Mouse (Mus musculus): ENCODE measurements around the gene Fiz1. TPM values are rescaled to one million over a fixed set of nuclear protein-coding genes. Genes with fewer than 3 reads are reported as not detected.

Fiz1 gene
- polyA plus RNA-seq (2012; rRNA removed), result 13.2 and 13.7 TPM in 2 replicates

DNA sequence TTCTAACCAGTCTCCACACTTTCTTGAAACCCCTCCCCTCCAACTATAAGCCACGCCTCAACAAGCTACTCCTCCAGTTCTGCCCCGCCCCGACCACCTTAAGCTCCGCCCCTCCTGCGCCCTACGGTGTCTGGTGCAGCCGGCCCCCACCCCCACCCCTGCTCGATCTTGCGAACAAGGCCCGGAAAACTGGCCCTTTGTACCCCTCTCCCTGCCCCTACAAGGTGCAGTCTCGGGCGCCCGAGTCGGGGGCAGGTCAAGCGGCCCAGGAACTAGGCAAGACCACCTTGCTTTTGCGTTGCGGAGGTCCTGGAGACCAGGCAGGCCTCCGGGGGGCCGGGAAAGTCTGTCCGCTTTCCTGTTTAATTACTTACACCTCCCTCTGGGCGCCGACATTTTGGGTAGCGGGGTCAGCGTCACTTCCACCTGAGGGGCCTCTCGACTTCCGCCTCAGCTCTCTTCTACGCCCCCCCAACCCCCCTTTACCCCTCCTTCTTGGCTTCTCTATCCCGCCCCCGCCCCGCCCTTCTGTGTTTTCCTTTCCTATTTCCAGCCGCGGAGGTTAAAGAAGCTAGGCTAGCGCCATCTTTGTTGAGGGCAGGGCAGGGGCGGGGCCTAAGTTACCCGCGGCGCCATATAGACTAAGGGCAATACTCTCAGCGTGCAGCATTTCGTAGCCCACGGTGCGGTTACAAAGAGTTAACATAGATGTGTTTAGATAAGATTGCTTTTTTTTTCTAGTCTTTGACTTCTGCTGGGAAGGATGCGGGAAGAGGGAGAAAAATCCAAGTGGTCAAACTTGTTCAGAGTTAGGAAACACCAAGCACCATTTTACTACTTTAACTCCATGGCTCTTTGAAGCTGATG lies at the start of gene Fiz1, which contains the start of gene Zfp524:
Gene Fiz1, minus strand, starts transcription at position 447 of the 867 bp plus-strand sequence.
Gene Zfp524, plus strand, starts transcription at position 165 of the 867 bp plus-strand sequence.

DNA sequence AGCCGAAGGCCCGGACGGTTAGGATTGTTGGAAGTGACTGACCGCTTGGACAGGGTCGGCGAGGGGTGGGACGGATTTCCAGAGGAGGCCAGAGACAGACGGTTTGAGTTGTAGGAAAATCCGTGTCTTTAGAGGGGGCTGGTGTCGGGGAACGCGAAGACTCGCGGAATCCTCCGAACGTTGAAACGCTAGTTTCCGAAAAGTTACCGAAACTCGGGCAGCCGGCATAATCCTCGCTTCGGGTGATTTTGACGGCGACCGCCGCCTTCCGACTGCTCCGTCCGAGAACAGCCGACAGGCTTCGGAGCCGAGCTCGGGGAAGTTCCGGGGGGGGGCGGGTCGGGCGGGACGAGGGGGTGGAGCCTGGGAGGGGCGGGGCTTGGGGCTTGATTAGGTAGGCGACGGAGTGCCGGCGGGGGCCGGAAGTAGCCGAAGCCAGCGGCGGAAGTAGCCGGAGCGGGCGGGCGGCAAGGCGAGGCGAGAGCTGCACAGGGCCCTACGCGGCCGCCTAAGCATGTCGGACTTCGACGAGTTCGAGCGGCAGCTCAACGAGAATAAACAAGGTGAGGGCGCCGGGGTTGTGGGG lies 47.4 kb upstream of the Fiz1 start, which contains the start of gene U2af2:
Gene U2af2, plus strand, starts transcription at position 370 of the 586 bp plus-strand sequence.

DNA sequence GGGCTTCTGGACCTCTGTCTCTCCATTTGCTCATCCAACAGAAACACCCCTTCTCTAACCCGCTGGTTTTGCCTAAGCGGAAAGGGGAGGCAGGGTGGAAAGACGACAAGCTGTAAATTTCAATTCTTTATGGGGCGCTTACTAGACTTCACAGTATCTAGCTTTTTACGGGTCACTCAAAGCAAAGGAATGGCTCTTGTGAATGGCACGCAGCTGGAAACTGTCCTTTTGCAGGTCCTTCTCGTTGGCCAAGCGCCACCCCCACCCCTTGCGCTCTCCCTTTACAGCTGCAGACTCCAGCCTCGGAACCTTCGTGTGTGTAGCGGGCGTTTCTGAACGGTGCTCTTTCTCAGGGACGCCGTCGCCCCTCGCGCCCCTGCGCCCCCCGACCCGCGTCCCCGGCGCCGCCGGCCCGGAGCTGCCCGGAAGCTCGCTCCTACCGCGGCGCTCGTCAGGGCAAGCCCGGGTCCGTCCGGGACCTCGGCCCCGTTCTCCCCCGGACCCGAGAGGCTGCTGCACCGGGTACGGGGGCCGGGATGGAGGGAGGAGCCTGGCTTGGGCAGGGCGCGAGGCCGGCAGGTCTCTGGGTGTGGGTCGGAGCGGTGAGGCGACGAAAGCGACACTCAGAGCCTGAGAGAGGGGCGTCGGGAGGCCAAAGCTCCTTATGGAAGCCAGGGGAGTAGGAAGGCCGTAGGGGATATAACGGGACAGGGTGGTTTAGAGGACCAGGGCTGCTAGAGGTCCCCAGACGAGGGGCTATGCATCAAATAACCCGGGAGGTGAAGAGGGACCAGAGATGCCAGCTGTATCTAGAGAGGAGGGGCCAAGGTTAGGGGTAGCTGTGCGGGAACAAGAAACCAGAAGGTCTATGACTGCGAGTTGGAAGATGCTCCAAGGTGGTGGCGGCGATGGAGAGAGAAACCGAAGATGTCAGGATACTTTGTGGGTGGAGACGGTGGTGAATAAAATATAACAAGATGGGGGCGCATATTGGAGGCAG lies 37.0 kb upstream of the Fiz1 start, which contains the start of gene Zfp580:
Gene Zfp580, plus strand, starts transcription at position 346 of the 1,000 bp plus-strand sequence.

DNA sequence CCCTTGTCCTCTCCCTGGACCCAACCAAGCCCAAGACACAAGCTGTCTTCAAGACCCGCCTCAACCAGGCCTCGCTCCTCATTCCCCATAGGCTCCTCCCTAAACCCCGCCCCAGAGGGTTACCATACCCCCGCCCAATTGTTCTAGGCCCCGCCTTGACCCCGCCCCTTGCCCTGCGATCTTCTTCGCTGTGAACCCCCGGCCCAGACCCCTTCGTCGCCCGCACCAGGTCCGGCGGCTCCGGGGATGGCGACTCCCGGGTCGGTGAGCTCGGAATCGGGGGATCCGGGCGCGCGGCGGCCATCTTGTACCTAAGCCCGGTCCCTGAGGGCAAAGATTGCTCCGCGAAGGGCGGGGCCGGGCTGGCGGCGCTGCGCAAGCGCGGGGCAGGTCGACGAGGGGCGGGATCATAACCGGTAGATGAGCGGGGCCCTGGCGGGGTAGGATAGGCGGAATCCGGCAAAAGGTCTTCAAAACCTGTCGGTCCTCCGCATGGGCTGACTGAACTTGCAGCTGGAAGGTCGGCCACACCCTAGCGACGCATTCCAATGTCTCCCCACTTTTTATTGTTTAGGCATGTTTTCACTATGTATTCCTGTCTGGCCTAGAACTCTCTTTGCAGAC lies 23.7 kb upstream of the Fiz1 start, which contains the start of gene Zfp784:
Gene Zfp784, minus strand, starts transcription at position 338 of the 624 bp plus-strand sequence.

DNA sequence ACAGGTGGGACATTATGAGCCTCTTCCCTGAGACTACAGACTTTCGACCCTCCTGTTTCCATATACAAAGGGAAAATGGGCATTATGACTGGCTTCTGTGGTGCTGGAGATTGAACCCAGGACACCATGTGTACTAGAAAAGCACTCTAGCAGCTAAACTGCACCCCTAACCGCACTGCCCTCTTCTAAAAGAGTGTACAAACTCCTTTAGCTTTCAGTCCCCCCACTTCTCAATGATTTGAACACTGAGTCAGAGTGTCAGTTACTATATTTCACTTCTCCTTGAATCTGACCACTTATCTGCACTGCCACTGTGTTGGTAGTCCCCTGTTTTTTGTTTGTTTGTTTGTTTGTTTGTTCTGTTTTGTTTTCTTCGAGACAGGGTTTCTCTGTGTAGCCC lies 19.3 kb upstream of the Fiz1 start, which contains the start of gene 4632433K11Rik:
Gene 4632433K11Rik, plus strand, starts transcription at position 301 of the 400 bp plus-strand sequence.

DNA sequence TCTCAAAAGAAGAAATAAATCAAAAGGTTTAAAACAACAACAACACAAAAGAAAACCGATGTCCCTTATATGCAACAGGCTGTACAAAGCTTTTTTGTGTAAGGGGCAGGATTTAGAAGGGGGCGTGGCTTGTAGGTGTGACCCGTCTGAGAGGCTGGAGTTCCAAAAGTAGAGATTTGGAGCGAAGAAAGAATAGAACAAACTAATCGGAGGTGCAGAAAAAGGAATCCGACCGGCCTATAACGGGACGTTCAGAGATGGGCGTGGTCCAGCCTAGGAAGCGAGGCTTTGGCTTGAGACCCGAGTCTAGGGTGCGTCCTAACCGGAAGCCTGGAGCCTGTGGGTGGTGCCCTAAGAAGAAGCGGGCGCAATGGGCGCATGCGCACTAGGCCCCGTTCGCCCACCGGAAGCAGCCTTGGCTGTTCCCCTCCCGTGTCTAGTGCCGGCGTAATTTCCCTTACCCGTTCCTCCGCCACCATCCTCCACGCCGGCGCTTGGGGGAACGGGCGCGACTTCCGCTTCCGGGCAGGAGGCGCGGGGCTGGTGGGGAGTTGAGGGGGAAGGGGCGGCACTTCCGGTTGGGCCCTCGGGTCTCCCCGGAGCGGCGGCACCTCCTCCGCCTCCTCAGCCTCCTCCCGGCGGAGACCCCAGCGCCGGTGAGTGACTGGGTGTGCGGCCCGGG lies 5.6 kb upstream of the Fiz1 start, which contains the start of the genes Zfp865 and Ccdc106:
Gene Zfp865, plus strand, starts transcription at position 377 of the 682 bp plus-strand sequence.
Gene Ccdc106, plus strand, starts transcription at position 554 of the 682 bp plus-strand sequence.

DNA sequence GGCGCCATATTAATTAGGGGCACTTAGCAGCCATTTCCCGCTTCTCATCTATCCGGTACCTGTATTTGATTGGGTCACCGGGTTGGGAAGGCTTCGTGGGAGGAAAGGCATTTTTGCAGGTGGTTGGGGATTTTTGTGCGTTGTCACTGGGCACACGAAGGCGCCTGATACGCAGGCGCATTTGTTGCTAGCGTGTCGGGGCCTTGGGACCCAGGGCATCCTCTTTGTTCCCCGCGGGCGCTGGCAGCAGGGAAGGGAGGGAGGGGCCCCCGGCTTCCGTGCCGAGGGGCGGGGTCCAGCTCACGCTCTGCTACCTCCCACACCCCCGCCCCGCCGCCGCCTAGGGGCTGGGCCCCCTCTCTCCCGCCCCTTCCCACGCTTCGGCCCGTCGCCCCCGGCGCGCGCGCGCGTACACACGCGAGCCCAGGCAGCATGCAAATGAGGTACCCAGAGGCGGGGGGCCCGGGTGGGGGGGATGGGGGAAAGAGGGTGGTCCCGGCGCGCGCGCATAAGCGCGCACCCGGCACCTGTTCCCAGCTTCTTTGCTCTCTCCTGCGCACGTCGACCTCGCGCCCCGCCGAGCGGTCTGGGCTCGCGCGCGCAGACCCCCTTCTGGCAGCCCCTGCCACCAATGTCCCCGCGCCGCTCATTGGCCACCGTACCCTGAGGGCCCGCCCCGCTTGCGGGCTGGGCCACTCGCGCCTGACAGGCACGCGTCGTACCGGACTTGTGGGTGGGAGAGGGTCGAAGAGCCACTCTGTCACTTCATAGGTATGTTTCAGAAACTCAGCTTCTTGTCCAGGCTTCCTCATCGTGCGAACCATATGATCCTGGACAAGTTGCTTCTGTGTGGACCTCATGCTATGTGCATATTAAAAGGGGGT lies 863 bp upstream of the Fiz1 start, which contains the start of gene Gm44973:
Gene Gm44973, plus strand, starts transcription at position 379 of the 884 bp plus-strand sequence.

DNA sequence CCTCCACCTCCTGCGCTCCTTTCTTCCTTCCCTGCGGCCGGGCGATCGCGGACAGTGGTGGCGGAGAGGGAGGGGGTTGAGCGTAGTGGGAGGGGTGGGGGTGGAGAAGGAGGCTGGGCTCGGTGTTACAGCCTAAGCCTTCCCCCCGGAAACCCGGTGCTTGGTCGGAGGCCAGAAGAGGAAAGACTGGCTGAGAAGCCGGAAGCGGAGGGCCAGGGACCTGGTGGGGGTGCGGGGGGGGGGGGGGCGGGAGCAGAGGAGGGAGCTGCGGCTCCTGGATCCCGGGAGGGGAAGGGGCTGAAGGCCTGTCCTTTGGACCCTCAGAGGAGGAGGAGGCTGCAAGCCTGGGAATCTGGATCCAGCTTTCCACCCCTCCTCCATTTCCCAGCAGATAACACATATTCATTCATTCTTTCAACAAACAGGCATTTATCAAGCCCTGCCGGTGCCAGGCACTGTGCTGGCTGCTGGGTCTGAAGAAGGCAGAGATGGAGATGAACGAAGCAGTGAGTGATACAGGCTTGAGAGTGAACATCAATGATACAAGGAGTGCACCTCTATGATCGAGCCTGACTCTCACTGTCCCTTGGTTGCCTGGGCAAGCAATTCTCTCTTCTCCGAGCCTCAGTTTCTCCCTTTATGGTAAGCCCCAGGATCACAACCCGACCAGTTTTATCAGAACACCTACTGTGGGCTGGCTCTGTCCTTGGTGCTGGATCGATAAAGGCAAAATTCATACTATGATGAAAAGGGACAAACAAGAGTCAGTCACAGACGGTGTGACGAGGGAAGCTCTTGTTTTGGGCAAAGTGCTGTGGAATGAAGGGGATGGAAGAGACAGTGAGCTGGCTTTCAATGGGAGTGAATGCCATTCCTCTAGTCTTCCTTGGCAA lies 18.2 kb downstream of the Fiz1 start, which contains the start of gene Zfp579:
Gene Zfp579, minus strand, starts transcription at position 156 of the 893 bp plus-strand sequence.

DNA sequence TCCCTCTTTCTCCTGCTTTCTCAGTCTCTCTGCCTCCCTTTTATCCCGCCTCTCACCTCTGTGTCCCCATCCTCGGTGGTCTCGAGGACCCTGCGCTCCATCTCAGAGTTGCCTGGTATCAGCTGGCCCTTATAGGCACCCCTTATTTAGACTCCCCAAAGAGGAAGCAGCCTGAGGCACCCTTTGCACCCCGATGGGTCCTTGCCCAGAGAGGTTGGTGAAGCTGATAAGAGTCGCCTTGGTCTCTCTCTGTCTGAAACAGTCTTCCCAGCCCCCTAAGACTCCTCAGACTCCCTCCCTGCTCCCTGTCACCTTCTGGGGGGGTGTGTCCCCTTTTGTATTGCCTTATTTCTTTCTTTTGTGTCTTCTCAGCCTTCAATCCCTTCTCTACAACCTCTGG lies 43.4 kb downstream of the Fiz1 start, which contains the start of gene Sbk3:
Gene Sbk3, minus strand, starts transcription at position 101 of the 400 bp plus-strand sequence.

DNA sequence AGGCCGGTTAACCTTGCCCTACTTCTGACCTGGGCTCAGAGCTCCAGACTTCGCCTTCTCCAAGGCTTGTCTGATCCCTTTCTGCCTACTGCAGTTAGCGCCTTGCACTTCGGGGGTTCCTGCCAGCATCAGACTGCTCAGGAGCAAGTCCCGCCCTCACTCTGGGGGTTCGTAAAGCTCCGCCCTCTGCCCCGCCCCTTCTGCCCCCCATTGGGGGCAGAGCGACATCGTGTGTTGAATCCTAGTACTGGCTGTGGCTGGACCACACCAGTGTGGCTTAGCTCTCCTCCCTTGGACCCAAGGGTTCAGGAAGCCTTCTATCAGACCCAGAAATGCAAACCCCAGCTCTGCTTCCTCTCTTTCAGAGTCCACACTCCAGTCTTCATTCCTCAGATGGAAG lies 50.2 kb downstream of the Fiz1 start, which contains the start of gene Sbk2:
Gene Sbk2, minus strand, starts transcription at position 135 of the 400 bp plus-strand sequence.

Other genes with a start within 250 kb of the Fiz1 start
- not detected in 2 replicates for gene Fam71e2, start 243.4 kb downstream of the Fiz1 start, polyA plus RNA-seq (2012; rRNA removed)
- gene Il11, start 231.8 kb downstream of the Fiz1 start, polyA plus RNA-seq (2012; rRNA removed), result 0.12 and 0.42 TPM in 2 replicates
- gene Tmem190, start 231.8 kb downstream of the Fiz1 start, polyA plus RNA-seq (2012; rRNA removed), result not detected in 2 replicates
- gene Tmem238, start 225.0 kb downstream of the Fiz1 start, polyA plus RNA-seq (2012; rRNA removed), result 157 and 379 TPM in 2 replicates
- 174 and 224 TPM in 2 replicates for gene Rpl28, start 221.8 kb downstream of the Fiz1 start, polyA plus RNA-seq (2012; rRNA removed)
- gene Ube2s, start 202.1 kb downstream of the Fiz1 start, polyA plus RNA-seq (2012; rRNA removed), result 106 and 114 TPM in 2 replicates
- 0.68 and 1.5 TPM in 2 replicates for gene Shisa7, start 170.0 kb downstream of the Fiz1 start, polyA plus RNA-seq (2012; rRNA removed)
- gene Isoc2b, start 144.4 kb downstream of the Fiz1 start, polyA plus RNA-seq (2012; rRNA removed), result 17.4 and 25.7 TPM in 2 replicates
- 12.8 and 15.9 TPM in 2 replicates for gene Isoc2a, start 137.5 kb downstream of the Fiz1 start, polyA plus RNA-seq (2012; rRNA removed)
- 0.05 TPM in 1 of 2 replicates, not detected in the other for gene Gm36210, start 108.2 kb downstream of the Fiz1 start, polyA plus RNA-seq (2012; rRNA removed)
- gene Zfp628, start 99.5 kb downstream of the Fiz1 start, polyA plus RNA-seq (2012; rRNA removed), result 13.0 and 16.4 TPM in 2 replicates
- gene Nat14, start 92.7 kb downstream of the Fiz1 start, polyA plus RNA-seq (2012; rRNA removed), result 5.5 and 7.6 TPM in 2 replicates
- gene Ssc5d, start 88.9 kb downstream of the Fiz1 start, polyA plus RNA-seq (2012; rRNA removed), result 4.7 and 6.8 TPM in 2 replicates
- 4.1 and 12.6 TPM in 2 replicates for gene Sbk2, start 50.3 kb downstream of the Fiz1 start, polyA plus RNA-seq (2012; rRNA removed)
- 0.12 and 0.40 TPM in 2 replicates for gene Sbk3, start 43.5 kb downstream of the Fiz1 start, polyA plus RNA-seq (2012; rRNA removed)
- gene Zfp579, start 18.5 kb downstream of the Fiz1 start, polyA plus RNA-seq (2012; rRNA removed), result 58.0 and 73.6 TPM in 2 replicates
- gene Zfp524, start 282 bp downstream of the Fiz1 start, polyA plus RNA-seq (2012; rRNA removed), result 21.3 and 34.0 TPM in 2 replicates
- gene Gm44973, start 799 bp upstream of the Fiz1 start, polyA plus RNA-seq (2012; rRNA removed), result 0.17 TPM in 1 of 2 replicates, not detected in the other
- 16.3 and 18.3 TPM in 2 replicates for gene Zfp865, start 5.7 kb upstream of the Fiz1 start, polyA plus RNA-seq (2012; rRNA removed)
- gene Ccdc106, start 5.9 kb upstream of the Fiz1 start, polyA plus RNA-seq (2012; rRNA removed), result 2.9 and 4.2 TPM in 2 replicates
- not detected in 2 replicates for gene 4632433K11Rik, start 19.4 kb upstream of the Fiz1 start, polyA plus RNA-seq (2012; rRNA removed)
- 2.6 and 2.8 TPM in 2 replicates for gene Zfp784, start 23.7 kb upstream of the Fiz1 start, polyA plus RNA-seq (2012; rRNA removed)
- 13.4 and 37.9 TPM in 2 replicates for gene Zfp580, start 36.8 kb upstream of the Fiz1 start, polyA plus RNA-seq (2012; rRNA removed)
- gene U2af2, start 47.4 kb upstream of the Fiz1 start, polyA plus RNA-seq (2012; rRNA removed), result 49.3 and 66.5 TPM in 2 replicates
- 186 and 241 TPM in 2 replicates for gene Epn1, start 65.5 kb upstream of the Fiz1 start, polyA plus RNA-seq (2012; rRNA removed)
- gene Rfpl4, start 102.3 kb upstream of the Fiz1 start, polyA plus RNA-seq (2012; rRNA removed), result not detected in 2 replicates
- gene Rasl2-9, start 111.3 kb upstream of the Fiz1 start, polyA plus RNA-seq (2012; rRNA removed), result not detected in 2 replicates
- gene Vmn1r55, start 135.0 kb upstream of the Fiz1 start, polyA plus RNA-seq (2012; rRNA removed), result not detected in 2 replicates
- not detected in 2 replicates for gene Vmn1r56, start 182.1 kb upstream of the Fiz1 start, polyA plus RNA-seq (2012; rRNA removed)
- gene Vmn1r57, start 203.8 kb upstream of the Fiz1 start, polyA plus RNA-seq (2012; rRNA removed), result not detected in 2 replicates

All from stomach, adult 2 months (tissue).